Mouse (Mus musculus) thymus, postnatal 4 days (tissue): ENCODE results near the gene Olfr154.
"Not testable (repeated sequence)": the region's sequence is repeated elsewhere in the genome, so short reads cannot be mapped to it uniquely, and the experiment has no call there.

Source experiments
- DNase-seq: peaks from one replicate; pipeline ENCODE4 v3.0.0; 2021

Gene Olfr154

DNA sequence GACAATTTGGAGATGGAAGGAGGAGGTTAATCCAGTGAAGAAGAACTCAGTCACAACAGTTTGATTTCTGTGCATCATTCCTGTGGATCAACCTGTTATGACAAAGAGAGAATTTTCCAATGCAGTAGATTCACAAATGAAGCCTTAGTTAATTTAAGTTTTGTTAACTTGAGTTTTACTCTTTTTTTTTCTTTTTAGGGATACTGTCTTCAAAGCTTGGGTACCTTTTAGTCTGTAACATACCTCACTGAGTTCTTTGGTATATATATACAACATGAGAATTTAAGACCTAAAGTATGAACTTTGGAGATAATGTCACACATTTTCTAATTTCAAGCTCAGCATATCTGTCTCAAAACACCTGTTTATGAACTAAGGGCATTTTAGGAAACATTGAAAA, at the start of gene Olfr154:
Gene Olfr154 (minus strand): TSS at position 101 of the 400 bp plus-strand sequence.
- not testable (repeated sequence) for DNase-seq

DNA sequence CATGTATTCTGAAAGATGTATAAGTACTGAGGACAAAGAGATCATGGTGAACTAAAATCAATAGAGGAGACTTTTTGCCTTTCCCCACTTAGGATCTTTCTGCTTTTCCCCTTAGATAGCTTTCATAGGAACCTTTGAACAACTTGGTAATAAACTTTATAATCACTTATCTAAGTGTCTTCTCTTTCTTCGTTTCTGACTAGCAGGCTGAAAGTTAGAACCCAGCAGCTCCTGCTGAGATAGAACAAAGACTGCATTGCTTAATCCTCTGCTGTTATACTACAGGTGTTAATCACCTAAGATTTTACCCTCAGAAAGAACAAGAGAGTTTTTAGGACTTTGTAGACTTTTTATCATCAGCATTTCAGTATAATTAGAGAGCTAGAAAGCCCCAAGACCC, 46.9 kb upstream of the Olfr154 start:
- DNase-seq: no peak

DNA sequence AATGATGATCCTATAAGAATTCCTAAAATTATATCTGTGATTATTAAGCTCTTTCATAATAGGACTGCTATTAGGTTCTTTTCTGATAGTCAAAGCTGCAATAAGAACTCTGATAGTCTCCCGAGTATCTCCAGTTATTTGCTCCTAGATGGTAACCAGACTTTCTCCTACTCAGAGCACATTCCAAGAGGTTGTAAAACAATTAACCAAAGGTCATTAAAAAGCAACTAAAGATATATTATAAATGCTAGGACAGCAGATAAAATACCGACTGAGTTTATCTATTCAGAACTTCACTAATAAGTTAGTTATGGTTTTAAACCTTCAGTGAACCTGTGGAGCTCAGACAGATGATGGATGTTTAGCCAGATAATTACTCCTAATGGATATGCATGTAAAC, 46.4 kb upstream of the Olfr154 start:
- DNase-seq: not testable (repeated sequence)

DNA sequence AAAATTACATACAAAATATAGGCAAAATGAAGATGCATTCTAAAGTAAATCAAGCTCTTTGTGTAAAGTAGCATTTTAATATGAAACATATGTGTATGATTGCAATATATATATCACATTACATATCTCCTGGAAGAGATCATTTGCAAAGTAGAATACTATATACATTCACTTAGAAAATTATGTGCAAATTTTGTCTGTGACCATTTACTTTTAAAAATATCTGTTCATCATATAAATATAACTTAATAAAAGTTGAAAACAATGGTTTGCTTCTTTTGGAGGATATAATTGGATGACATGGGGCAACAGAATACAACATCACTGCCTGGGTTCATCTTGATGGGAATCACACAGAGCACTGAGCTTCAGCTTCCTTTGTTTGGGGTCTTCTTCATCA, 24.9 kb upstream of the Olfr154 start, which contains the start of gene Olfr1008:
Gene Olfr1008 (plus strand): TSS at position 301 of the 400 bp plus-strand sequence.
- no peak for DNase-seq

DNA sequence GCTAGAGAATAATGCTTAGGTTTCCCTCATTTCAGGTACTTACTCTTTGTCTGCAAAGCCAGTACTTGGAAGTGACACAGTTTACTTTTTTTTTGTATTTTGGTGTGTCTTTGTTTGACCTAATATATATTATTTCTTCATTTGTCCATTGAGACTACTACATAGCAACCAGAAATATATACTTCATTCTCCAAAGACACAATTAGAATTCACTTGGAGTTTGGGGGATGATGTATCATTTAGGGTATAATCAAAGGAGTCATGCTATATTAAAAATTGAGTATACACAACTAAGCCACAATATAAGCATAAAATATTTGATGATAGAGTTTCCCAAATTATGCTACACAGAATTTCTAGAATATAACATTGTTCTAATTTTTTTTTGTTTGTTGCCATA, 14.4 kb upstream of the Olfr154 start, which contains the start of gene Olfr1006:
Gene Olfr1006 (minus strand): TSS at position 101 of the 400 bp plus-strand sequence.
- DNase-seq: no peak

DNA sequence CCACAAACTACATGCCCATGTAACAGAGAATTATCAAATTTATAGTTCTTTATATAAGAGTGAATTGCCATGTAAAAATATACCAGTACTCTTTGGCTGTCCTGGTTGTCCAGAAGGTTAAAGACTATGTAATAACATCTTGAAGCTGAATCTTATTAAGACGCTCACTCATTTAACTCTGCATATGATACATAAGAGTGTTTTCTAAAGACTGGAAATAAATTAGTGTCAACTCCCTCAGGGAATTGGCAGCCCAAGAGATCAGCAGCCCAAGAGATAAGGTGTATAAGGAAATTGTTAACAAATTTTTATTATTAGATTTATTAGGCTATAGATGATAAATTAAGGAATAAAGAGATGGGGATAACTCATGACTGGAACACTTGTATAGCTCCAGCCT, 13.7 kb downstream of the Olfr154 start, which contains the start of gene Olfr1002:
Gene Olfr1002 (minus strand): TSS at position 101 of the 400 bp plus-strand sequence.
- DNase-seq: no peak
